Mouse (Mus musculus): Measurements from ENCODE around the gene Gm26920.
A peak's percentile ranks its signal among the peaks of the same experiment; 100 is the strongest.

Gene Gm26920

GRCm38 (mm10) chr7:30090092-30090969 lies at the start of gene Gm26920, which contains the start of gene Zfp566:
Gene Gm26920 (minus strand): TSS chr7:30090410.
Gene Zfp566 (minus strand): TSS chr7:30090527.
- peak; percentile 99 for DNase-seq (ENCODE audit: low read depth, low spot score)

GRCm38 (mm10) chr7:30136826-30137225 lies 46.6 kb upstream of the Gm26920 start:
- no peak for DNase-seq (ENCODE audit: low read depth, low spot score)

- DNase-seq (ENCODE audit: low read depth, low spot score): peak; percentile 81
These were observed 42.2 kb upstream of the Gm26920 start for GRCm38 (mm10) chr7:30132396-30132795.

DNA sequence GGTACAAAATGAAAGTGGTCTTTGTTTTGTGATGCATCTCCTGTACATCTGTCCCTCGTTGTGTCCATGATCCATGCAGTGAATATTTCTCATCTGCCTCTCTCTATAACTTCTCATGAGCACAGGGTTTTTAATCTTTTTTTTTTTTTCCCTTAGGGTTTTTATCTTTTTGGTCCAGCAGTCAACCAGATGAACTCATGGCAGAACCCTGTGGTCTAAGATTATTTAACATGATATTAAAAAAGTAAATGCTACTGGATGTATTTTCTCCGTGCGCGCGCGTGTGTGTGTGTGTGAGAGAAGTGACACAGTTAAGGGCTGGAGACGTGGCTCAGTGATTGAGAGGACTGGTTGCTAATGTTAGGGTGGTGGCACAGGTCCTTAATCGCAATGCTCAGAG lies 39.7 kb upstream of the Gm26920 start:
- DNase-seq (ENCODE audit: low read depth, low spot score): no peak

DNA sequence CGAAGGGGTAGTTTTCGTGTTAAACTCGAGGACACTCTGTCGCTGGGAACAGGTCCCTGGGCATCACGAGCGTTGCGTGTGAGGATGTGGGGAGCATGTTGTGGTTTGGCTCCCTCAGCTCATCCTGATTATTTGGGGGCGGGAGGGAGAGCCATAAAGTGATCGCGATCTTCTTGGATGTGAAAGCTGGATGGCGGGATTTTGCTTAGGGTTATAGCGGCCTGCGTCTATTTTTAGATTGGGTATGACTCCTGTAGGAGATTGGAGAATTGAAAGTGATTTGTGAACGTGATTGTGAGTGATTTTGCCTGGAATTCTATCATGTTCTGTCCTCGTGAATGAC lies 31.9 kb upstream of the Gm26920 start:
- no peak for DNase-seq (ENCODE audit: low read depth, low spot score)

DNA sequence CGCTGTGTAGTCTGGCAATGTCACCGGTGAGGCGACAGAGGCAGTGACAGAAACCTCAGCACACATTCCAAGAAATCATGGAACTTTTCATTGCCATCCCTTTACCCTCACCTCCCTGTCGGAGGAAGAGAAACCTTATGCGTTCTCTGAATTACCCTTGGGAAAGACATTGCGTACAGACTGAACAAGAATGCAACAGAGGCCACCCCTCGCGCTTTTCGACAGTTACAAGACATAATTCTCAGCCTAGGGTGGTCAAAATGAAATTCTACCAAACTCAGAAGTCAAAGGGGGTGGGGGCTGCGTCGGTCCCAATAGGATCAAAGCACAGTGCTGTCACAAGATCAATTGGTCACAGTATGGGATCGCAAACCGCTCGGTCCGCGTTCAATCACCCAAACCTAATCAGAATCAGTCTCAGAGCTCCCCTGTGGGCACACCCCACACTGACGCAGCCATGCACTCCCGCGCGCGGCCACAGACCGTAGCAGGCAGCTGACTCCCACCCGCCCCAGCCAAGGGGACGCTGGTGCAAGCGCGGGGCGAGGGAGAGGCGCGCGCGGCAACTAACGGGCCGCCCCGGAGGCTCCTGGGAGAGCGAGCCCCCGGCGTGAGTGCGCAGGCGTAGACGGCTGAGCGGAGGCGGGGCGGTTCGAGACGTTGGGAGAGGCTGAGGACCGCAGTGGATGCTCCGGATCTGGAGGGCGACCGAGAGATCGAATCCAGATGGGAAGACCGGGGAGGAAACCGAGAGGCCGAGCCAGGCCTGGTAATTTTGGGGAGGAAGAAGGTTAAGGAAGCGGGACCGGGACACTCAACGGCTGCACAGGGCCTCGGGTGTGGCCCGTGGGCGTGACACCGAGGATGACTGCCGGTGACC lies 31.3 kb upstream of the Gm26920 start, which contains the start of gene Zfp382:
Zfp382 (plus strand) TSS at position 635 of the 880 bp plus-strand sequence.
- peak; percentile 97 for DNase-seq (ENCODE audit: low read depth, low spot score)

DNA sequence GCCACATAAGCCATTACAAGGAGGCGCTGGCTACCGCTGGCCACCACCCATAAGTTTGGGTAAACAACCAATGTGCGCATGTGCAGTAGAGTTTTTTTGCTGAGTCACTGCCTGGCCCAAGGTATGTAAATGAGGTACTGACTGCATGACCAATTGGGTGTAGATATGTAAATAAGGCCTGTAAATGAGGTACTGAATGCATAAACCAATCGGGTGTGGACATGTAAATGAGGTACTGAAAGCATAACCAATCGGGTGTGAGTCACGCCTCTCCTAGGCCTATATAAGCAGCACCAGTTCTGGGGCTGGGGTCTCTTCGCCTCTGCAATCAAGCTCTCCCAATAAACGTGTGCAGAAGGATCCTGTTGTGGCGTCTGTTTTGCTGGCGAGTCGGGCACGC lies 27.7 kb upstream of the Gm26920 start:
- peak; percentile 64 for DNase-seq (ENCODE audit: low read depth, low spot score)

- DNase-seq (ENCODE audit: low read depth, low spot score): peak; percentile 63
These were observed 25.9 kb upstream of the Gm26920 start for GRCm38 (mm10) chr7:30116076-30116475.

GRCm38 (mm10) chr7:30099297-30099696 lies 9.1 kb upstream of the Gm26920 start:
- peak; percentile 92 for DNase-seq (ENCODE audit: low read depth, low spot score)

DNA sequence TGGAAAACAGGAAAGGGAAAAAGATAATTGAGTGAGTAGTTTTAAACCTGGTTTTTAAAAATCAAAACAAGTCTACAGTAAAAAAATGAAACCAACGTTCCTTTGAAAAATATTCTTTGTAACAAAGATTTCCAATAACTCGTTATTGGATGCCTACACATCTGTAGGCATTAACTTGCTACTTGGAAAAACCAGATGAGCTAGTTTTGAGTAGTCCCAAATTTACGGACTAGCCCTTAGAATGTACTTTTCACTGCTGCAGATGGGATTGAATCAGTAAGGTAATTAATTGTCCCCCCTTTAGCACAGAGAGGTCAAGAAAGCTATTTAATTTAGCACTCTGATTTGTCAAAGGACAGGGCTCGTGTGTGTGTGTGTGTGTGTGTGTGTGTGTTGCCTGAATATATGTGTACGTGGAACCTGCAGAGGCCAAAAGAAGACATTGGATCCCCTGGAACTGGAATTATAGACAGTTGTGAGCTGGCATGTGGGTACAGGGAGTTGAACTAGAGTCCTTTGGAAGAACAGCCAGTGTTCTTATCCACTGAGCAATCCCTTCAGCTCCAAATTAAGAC lies 5.4 kb upstream of the Gm26920 start:
- no peak for DNase-seq (ENCODE audit: low read depth, low spot score)

DNA sequence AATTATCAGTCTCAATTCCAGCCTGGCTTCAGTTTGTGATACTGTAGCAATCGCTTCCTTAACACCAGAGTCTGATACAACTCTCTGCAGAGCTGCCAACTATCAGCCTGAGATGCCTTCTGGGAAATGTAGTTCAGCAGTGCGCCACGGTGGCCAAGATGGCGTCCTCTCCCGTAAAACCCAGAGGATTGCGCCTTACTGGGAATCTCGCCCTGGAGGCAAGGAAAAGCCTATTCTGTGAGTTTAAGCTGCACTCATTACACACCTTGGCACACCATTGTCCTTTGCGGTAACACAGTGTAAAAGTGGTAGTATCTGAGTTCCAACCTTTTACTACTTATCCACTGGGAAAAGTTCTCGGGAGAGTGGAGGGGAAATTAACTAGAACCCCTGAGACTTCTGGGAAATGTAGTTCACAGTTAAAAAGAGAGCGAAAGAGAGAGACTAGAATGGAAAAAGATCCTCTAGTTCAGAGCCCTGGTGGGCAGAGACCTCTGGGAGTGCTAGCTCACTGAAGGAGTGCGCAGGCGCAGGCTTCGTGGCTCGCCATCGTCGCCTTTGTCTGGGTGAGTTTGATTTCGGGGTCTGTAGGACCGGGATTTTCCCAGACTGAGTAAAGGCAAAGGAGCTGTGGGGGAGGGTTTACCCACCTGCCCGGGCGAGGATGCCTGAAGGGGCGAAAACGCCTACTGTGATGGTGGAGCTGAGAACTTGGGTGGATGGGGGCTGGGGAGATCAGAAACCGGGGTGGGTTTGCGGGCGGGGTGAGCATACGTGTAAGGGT lies 4.6 kb upstream of the Gm26920 start, which contains the start of gene Zfp260:
Zfp260 (plus strand) TSS at position 132 of the 784 bp plus-strand sequence.
- DNase-seq (ENCODE audit: low read depth, low spot score): peak; percentile 96

DNA sequence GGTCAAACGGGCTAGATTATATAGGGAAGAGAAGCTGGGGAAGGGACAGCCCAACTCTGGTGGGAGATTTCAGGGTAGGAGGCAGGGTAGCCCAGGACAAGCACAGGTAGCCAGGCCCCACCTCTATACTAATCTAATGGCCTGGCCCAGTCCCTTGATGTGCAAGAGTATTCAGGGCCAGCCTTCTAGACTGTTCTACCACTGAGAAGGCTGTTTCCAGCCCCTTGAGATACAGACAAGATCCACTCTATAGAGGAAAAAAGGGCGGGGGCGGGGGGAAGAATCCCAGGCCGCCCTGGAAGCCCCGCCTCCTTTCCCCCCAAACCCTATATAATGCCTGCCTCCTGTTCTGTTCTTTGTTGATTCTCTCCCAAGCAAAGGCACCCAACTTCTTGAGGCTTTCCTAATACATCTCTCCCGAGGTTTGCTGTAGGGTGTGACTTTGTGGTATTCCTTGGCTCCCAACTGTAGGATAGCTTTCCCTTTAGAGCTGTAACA lies 3.8 kb upstream of the Gm26920 start:
- DNase-seq (ENCODE audit: low read depth, low spot score): peak; percentile 53

DNA sequence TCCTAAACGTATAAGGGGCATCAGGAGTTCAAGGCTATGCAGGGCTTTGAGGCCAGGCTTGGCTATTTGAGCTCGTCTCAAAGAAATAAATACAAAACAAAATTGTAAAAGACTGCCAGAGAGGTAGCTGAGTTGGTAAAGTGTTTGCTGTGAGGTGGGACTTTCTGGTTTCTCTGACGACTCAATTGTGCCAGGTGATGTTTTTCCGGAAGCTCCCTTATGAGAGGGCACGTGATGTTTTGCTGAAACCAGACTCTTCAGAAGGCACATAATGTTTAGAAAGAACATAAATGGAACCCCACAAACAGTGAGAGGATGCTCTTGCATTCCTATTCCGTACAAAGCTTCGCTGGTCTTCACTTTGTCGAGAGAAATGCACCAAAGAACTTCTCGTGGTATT lies 2.5 kb upstream of the Gm26920 start:
- DNase-seq (ENCODE audit: low read depth, low spot score): no peak

DNA sequence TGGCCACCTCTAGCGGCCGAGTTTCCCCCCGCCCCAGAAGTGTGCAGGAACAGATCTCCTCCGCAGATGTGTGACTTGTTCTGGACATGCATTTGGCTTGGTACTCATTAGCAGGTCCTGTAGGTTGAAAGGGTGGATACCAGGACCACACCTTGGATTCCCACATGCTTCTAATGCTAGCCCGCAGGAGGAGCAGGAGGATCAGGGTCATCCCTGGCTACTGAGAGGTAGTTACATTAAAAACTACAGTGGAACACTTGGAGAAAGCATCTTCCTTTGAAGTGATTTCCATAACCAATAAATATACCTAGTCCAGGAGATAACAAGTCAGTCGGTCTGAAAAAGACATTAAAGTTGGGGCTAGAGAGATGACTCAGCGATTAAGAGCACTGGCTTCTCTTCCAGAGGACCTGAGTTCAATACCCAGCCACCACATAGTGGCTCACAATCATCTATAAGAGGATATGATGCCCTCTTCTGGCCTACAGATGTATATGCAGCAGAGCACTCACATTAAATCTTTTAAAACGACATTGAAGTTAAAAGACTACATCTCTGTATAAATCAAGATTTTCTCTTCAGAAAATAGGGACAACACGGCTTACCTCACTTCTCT lies 868 bp upstream of the Gm26920 start:
- peak; percentile 75 for DNase-seq (ENCODE audit: low read depth, low spot score)

DNA sequence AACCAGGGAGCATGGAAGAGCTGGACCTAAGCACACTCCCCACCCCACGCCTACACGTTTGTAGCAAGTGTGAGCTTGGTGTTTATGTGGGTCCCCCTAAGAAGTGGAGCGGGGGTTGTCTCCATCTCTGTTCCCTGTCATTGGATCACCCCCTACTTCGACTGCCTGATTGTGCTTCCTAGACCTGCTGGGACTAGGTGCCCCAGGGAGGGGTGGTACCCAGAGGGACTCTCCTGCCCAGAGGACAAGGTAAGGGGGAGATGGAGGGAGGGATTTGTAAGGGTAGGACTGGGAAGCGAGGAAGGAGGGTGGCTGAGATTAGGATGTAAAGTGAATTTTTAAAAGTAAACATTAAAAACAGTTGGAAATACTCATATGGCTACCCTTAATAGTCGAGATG lies 805 bp downstream of the Gm26920 start:
- DNase-seq (ENCODE audit: low read depth, low spot score): no peak

- no peak for DNase-seq (ENCODE audit: low read depth, low spot score)
These were observed 3.7 kb downstream of the Gm26920 start for GRCm38 (mm10) chr7:30086524-30086923.

GRCm38 (mm10) chr7:30072146-30073028 lies 17.8 kb downstream of the Gm26920 start, which contains the start of gene Zfp82:
Gene Zfp82 (minus strand): TSS chr7:30072900.
- peak; percentile 97 for DNase-seq (ENCODE audit: low read depth, low spot score)

DNA sequence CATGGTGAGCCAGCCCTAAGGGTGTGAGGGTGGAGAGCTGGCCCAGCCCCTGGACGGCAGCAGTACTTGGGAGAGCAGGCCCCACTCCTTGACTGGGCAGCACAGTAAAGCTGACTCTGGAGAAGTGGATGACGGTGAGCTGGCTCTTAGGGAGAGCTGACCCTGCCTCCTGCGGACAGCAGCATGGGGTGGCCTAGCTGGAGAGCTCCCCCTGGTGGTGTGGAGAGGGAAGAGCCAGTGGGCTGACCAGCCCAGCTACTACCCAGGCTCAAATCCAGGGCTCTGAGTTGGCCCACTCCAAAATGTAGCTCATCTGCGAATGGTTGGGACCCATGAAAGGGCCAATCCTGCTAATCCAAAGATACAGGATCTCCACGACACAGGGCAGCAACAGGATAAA lies 25.6 kb downstream of the Gm26920 start:
- no peak for DNase-seq (ENCODE audit: low read depth, low spot score)

DNA sequence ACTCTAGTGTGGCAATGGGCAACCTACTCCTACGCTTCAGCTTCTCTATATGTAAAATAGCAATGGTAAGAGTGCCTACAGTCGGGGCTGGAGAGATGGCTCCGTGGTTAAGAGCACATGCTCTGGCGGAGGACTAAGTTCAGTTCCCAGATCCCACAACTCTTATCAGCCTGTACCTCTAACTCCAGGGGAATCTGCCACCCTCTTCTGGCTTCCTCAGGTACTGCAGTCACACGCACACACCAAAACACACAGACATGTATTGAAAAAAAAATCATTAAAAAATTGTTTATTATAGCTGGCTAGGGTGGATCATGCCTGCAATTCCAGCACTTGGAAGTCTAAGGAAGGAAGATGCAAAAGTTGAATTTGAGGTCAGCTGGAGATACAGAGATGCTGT lies 27.7 kb downstream of the Gm26920 start:
- DNase-seq (ENCODE audit: low read depth, low spot score): peak; percentile 81

Measured in ZHBTc4 (cell line).